Mouse (Mus musculus) ES-E14 (cell line): ENCODE measurements around the gene Actl6b. TPM values are rescaled to one million over a fixed set of nuclear protein-coding genes. Genes with fewer than 3 reads are reported as not detected.

Source experiments
- DNase-seq: peaks from one replicate; pipeline ENCODE4 v3.0.0-alpha.2; 2013; ENCODE audit warnings: low read depth, low spot score
- H3K27ac ChIP-seq: 2 replicates; pipeline ENCODE4 v1.5.1; 2012; ENCODE audit warnings: low read depth, mild to moderate bottlenecking, low read length, moderate library complexity, mixed read lengths; ENCODE audit not compliant: poor library complexity, insufficient read depth, severe bottlenecking
- H3K36me3 ChIP-seq: 2 replicates; pipeline ENCODE4 v1.6.1; 2012; ENCODE audit warnings: mild to moderate bottlenecking, low read length, moderate library complexity, mixed read lengths; ENCODE audit not compliant: control insufficient read depth, poor library complexity, insufficient read depth, severe bottlenecking
- H3K4me1 ChIP-seq, 2 experiments: fragments of 150-350 bp in 1 of 2; sonication (generic) in 1 of 2; 2 replicates each; pipeline ENCODE4 v1.6.1; 2012; ENCODE audit warnings: low read length in 2 of 2, mild to moderate bottlenecking in 1 of 2, mixed read lengths in 1 of 2; ENCODE audit not compliant: control insufficient read depth in 2 of 2, insufficient read depth in 2 of 2, poor library complexity in 1 of 2
- H3K4me3 ChIP-seq, 2 experiments: fragments of 150-350 bp in 1 of 2; sonication (generic) in 1 of 2; 2 replicates each; pipeline ENCODE4 v1.5.1; 2012; ENCODE audit warnings: low read length in 2 of 2, low read depth in 1 of 2, mild to moderate bottlenecking in 1 of 2, mixed read lengths in 1 of 2; ENCODE audit not compliant: insufficient read depth in 1 of 2, poor library complexity in 1 of 2, severe bottlenecking in 1 of 2
- H3K9ac ChIP-seq: 2 replicates; pipeline ENCODE4 v1.6.1; 2012; ENCODE audit warnings: low read depth, mild to moderate bottlenecking, low read length, mixed read lengths; ENCODE audit not compliant: poor library complexity, insufficient read depth, severe bottlenecking
- H3K9me3 ChIP-seq: fragments of 150-350 bp; sonication (generic); 2 replicates; pipeline ENCODE4 v1.6.1; 2012; ENCODE audit warnings: low read depth, mild to moderate bottlenecking, low read length; ENCODE audit not compliant: control insufficient read depth, insufficient read depth
- CHD2 ChIP-seq: IDR thresholded peaks from 2 replicates; pipeline ENCODE4 v1.6.1; 2014; ENCODE audit warnings: mild to moderate bottlenecking, low read depth, low read length, inconsistent platforms
- HCFC1 ChIP-seq: IDR thresholded peaks from 2 replicates; pipeline ENCODE4 v1.6.1; 2012; ENCODE audit warnings: low read length, inconsistent platforms, borderline replicate concordance; ENCODE audit not compliant: insufficient read depth
- MAFK ChIP-seq: IDR thresholded peaks from 2 replicates; pipeline ENCODE4 v1.6.1; 2014; ENCODE audit warnings: mild to moderate bottlenecking, low read depth, low read length, inconsistent platforms; ENCODE audit not compliant: insufficient read depth
- ZC3H11A ChIP-seq: IDR thresholded peaks from 2 replicates; pipeline ENCODE4 v1.6.1; 2012; ENCODE audit warnings: low read depth, mild to moderate bottlenecking, inconsistent platforms, low read length, borderline replicate concordance
- ZNF384 ChIP-seq: IDR thresholded peaks from 2 replicates; pipeline ENCODE4 v1.6.1; 2012; ENCODE audit warnings: low read depth, low read length, inconsistent platforms
- in situ Hi-C, 2 experiments: fragments of 600-800 bp; cut with MboI; formaldehyde crosslinking; loops; one replicate each; pipeline ENCODE4 v1.15.1; 2025; ENCODE audit warnings: low sequenced_read_pairs in 2 of 2, inconsistent platforms in 1 of 2; ENCODE audit not compliant: unreplicated experiment in 2 of 2
- total RNA-seq: library from RNA; depleted of rRNA; stranded (reverse); fragments of 300-350 nt; gene quantifications from 2 replicates; pipeline ENCODE4 v1.2.3, GENCODE M21; 2012

Actl6b gene
- total RNA-seq, 1 experiment, result not detected

DNA sequence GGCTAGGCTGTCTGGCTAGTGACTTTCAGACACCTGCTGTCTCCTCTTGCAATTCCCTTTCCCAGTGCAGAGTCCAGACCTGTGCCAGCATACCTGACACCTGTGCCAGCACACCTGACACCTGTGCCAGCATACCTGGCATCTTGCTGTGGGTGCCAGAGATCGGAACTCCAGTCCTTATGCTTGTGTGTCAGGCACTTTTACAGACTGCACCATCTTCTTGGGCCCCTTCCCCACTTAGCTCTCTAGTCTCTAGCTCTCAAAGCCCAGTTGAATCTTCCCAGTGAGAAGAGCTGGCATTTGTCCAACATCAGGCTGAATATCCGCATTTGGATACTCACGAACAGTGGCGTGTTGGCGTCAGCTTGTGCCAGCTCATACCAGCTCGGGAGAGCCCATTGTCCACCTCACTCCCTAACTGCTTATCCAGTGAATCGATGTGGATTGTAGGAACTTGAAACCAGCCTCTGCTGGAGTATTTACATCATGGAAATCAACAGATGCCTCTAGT, 14.0 kb upstream of the Actl6b start:
- DNase-seq, result no peak
- Histone ChIP-seq H3K4me3 (no peak overlapping the region), H3K36me3 (no peaks in the 10 kb centered on the region), H3K4me1 (no peaks in the 10 kb centered on the region), H3K9me3 (no peaks in the 10 kb centered on the region), H3K27ac (no peak overlapping the region), H3K9ac (no peak overlapping the region)
- TF ChIP-seq HCFC1 (no peak), ZNF384 (no peak), CHD2 (no peak), ZC3H11A (no peak), MAFK (no peak)
- in situ Hi-C loops, result no loop called here

DNA sequence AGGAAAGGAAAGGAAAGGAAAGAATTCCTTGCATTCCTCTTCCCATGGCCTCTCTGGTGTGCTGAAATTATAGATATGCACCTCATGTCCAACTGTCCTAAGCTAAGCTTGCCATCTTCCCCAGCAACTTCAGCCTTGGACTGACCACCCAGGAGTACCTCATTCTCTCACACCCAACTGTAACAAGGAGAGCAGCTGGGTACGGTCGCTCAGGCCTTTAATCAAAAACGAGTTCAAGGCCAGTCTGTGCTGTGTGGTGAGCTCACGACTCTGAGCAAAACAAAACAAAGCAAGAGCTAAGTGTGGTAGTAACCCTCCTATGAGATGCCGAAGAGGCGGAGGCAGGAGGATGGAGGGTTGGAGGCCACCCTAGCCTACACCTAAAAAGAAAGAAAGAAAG, 12.3 kb upstream of the Actl6b start:
- H3K27ac ChIP-seq, result no peak overlapping the region
- H3K4me1 ChIP-seq, result no peaks in the 10 kb centered on the region
- H3K9me3 ChIP-seq, result no peaks in the 10 kb centered on the region
- no peak overlapping the region for H3K9ac ChIP-seq
- in situ Hi-C loops, result no loop called here
- no peak for TF ChIP-seq HCFC1
- no peak for TF ChIP-seq MAFK
- no peaks in the 10 kb centered on the region for H3K36me3 ChIP-seq
- H3K4me3 ChIP-seq, result no peak overlapping the region
- DNase-seq, result no peak

DNA sequence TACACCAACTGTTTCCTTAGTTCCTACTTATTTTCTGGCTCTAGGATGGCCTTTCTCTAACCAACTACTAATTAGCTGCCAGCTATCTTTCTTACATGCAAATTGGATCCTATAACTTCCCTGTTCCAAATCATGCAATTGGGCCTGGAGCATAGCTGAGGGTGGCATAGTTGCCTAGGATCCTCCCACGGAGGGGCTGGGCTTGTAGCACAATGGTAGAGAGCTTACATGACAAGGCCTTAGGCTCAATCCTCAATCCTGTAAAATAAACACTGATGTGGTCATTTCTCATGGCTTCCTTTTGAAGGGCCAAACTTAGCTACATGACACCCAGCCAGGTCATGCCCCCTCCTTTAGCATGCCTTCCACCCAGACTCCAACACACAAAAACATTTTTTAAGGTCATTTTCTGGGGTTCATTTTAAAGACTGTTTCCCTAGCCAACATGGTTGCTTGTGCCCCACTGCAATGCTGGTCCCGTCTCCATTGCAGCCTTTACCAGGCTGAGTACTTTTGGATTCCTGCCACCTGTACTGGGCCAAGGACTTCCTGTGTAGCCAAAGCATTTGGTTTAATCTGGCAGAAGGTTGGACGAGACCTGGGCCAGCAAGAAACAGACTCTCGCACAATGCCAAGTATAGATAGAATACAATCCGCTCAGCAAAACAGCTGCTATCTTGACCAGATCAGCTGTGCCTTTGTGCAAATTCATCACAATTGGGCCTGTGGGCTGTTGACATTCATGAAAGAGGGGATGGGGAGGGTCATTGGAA, 11.4 kb upstream of the Actl6b start:
- H3K4me3 ChIP-seq, result no peak overlapping the region
- H3K9ac ChIP-seq, result no peak overlapping the region
- no peak overlapping the region for H3K27ac ChIP-seq
- no peaks in the 10 kb centered on the region for H3K4me1 ChIP-seq
- in situ Hi-C loops, result no loop called here
- DNase-seq, result no peak
- no peaks in the 10 kb centered on the region for H3K36me3 ChIP-seq
- H3K9me3 ChIP-seq, result no peaks in the 10 kb centered on the region
- TF ChIP-seq ZNF384 (no peak), ZC3H11A (no peak), HCFC1 (no peak), CHD2 (no peak), MAFK (no peak)

DNA sequence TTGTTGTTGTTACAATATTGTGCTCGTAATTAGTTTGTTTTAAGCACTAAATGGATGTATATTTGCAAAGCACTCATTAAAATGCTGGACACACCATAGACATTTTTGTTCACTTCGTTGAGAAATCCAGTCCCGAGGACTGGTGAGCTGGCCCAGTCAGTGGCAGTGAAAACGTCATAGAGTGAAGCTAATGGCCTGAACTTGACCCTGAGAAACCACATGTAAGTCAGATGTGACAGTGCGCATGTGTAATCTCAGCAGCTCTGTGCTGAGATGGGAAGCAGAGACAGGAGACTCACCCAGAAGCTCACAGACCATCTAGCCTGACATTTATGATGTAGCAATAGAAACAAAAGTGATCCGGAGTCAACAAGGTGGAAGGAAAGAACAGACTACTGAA, 8.4 kb upstream of the Actl6b start:
- Histone ChIP-seq H3K27ac (no peak overlapping the region), H3K36me3 (no peaks in the 10 kb centered on the region), H3K4me3 (no peak overlapping the region), H3K9ac (no peak overlapping the region), H3K9me3 (no peaks in the 10 kb centered on the region), H3K4me1 (no peaks in the 10 kb centered on the region)
- in situ Hi-C loops, result no loop called here
- TF ChIP-seq ZNF384 (no peak), HCFC1 (no peak)
- no peak for DNase-seq

DNA sequence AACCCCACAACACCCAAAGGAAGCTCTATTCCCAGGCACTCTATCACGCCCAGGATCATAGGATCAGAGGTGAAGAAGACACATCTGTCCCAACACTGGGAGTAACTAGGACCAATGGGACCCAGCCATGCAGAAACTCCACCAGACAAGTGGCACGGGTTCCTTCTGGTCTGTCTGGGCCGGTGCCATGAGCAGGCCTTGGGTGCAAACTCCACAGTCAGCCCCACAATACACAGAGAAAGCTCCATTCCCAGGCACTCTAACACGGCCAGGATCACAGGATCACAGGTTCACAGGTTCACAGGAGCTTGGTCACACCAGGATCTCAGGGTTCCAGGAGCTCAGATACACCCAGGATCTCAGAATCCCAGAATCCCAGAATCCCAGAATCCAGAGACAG, 7.7 kb upstream of the Actl6b start:
- no peaks in the 10 kb centered on the region for H3K9me3 ChIP-seq
- no peaks in the 10 kb centered on the region for H3K36me3 ChIP-seq
- no peak overlapping the region for H3K4me3 ChIP-seq
- H3K4me1 ChIP-seq, result no peaks in the 10 kb centered on the region
- H3K27ac ChIP-seq, result no peak overlapping the region
- no peak overlapping the region for H3K9ac ChIP-seq
- no peak for TF ChIP-seq ZC3H11A
- TF ChIP-seq HCFC1, result no peak
- no peak for TF ChIP-seq CHD2
- no peak for TF ChIP-seq ZNF384
- no peak for TF ChIP-seq MAFK
- in situ Hi-C loops, result no loop called here
- no peak for DNase-seq
